Mouse (Mus musculus) T-helper 2 cell (primary cell): ENCODE results near the gene Tpx2.

Source experiments
- in situ Hi-C: fragments of 300-600 bp; cut with MboI, MseI; formaldehyde crosslinking; loops from one replicate; pipeline ENCODE4 v1.15.1; 2025; ENCODE audit warnings: high pct_unique_total_duplicates

Gene Tpx2

DNA sequence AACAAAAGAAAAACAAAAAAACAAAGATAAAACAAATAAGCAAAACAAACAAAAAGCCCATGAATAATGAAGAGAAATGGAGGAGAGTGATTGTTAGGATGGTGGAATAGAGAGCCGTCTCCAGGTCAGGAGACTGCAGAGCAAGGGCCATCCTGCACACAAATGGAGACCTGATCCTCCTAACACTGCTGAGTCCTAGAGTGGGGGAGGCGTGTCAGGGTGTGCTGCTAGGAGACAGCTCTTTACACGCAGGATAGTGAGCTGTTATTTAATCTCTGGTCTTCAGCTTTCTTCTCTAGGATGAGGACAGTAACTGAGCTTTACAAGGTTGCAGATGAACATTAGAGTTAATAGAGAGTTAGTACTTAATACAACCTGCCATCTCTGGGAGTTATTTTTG is 14.9 kb downstream of the Tpx2 start:
- in situ Hi-C loops = no loop called here

DNA sequence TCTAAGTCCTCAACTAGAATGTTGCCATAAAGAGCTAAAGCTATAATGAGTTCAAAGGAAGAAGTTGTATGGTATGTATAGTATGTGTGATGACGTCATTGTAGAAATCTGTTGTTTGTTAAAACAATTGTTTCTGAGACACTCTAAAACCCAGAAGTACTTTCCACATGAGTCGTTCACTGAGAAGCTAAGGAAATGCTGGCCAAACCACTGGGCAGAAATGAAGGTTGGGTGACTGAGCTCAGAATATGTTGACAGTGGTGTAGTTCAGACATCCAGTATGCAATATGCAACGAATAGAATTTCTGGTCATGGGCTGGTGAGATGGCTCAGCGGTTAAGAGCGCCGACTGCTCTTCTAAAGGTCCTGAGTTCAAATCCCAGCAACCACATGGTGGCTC is 15.6 kb downstream of the Tpx2 start:
- in situ Hi-C loops = no loop called here

- in situ Hi-C loops = no loop called here
Observed at GRCm38 (mm10) chr2:152878239-152878638, 30.5 kb downstream of the Tpx2 start.

- in situ Hi-C loops = no loop called here
Observed at GRCm38 (mm10) chr2:152880898-152881297, 33.1 kb downstream of the Tpx2 start.

GRCm38 (mm10) chr2:152884101-152884645 is 36.4 kb downstream of the Tpx2 start:
- in situ Hi-C loops = no loop called here

- in situ Hi-C loops = no loop called here
Observed at GRCm38 (mm10) chr2:152887230-152887629, 39.5 kb downstream of the Tpx2 start.

- in situ Hi-C loops = no loop called here
Observed at GRCm38 (mm10) chr2:152888774-152889173, 41.0 kb downstream of the Tpx2 start.

GRCm38 (mm10) chr2:152895834-152896233 is 48.1 kb downstream of the Tpx2 start:
- in situ Hi-C loops = loop anchor here (5.0 to 10.0 kb wide), 2 partner anchors 39 to 621 kb away; no protein-coding TSS in a partner anchor

DNA sequence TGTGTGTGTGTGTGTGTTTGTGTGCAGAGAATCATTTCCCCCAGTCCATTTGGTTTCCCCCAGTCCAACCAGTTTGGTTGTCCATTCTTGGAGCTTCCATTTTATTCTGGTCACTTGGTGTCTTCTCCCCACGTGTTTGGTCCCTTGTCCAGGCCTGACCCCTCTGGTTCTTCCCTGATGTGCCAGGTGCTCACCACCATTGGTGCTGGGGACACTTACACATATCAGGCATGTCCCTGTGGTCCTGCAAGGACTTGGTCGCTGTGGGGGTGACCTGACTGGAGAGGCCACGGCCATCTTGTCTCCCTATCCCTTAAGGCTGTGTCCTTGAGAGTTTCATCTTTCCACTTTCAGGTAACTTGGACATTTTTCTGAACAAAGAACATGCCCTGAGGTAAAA is 49.2 kb downstream of the Tpx2 start:
- in situ Hi-C loops = loop anchor here (5.0 to 10.0 kb wide), 2 partner anchors 40 to 622 kb away; no protein-coding TSS in a partner anchor

- in situ Hi-C loops = loop anchor here (5.0 to 10.0 kb wide), 2 partner anchors 42 to 624 kb away; no protein-coding TSS in a partner anchor
Observed at GRCm38 (mm10) chr2:152899011-152899410, 51.2 kb downstream of the Tpx2 start.

DNA sequence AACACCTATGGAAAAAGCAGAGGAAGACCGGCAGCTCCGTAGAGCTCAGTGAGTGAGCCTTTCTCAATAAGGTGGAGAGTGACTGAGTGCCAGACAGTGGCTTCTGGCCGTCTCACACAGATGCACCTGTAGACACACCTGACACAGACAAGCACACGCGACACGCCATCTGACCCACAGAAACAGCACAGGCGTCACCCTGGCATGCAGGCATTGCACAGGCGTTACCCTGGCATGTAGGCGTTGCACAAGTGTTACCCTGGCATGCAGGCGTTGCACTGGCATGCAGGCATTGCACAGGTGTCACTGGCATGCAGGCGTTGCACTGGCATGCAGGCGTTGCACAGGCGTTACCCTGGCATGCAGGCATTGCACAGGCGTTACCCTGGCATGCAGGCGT is 53.5 kb downstream of the Tpx2 start:
- in situ Hi-C loops = no loop called here

GRCm38 (mm10) chr2:152902658-152903057 is 54.9 kb downstream of the Tpx2 start:
- in situ Hi-C loops = no loop called here

GRCm38 (mm10) chr2:152903586-152903985 is 55.8 kb downstream of the Tpx2 start:
- in situ Hi-C loops = no loop called here

GRCm38 (mm10) chr2:152904127-152904643 is 56.4 kb downstream of the Tpx2 start:
- in situ Hi-C loops = no loop called here

DNA sequence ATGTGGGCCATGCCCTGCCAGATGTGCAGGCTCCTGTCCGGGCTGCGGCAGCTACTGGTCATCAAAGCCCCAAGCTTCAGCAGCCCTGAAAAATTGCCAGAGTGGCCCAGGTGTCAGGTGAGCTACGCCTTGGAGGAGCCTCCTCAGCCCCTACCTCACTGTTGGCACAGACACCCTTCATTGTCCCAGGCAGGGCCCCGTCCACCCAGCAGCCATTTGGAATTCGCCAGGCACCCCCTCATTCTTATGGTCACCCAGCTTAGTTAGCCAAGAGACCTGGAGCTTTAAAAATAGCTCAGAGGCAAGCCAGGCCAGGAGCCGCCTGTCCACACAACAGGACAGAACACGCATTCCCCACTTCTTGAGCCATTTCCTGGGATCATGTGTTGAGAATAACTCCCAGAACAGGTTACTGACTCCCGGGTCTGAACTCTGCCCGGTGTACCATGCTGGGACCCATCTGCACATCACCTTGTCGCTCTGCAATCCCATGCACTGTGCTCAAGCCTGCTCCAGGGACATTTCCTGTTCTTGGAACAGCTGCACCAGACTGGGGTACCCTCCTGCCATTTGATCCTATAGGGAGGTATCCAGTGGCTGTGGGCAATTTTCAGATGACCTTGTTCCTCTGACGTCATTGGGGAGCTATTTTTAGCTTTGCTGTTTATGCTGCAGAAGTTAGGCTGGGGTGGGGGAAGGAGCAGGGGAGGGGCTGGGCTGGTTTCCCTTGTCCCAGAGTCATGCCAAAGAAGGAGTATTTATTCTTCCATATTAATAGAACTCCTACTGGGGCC is 57.5 kb downstream of the Tpx2 start:
- in situ Hi-C loops = no loop called here

GRCm38 (mm10) chr2:152906274-152907037 is 58.7 kb downstream of the Tpx2 start:
- in situ Hi-C loops = no loop called here

DNA sequence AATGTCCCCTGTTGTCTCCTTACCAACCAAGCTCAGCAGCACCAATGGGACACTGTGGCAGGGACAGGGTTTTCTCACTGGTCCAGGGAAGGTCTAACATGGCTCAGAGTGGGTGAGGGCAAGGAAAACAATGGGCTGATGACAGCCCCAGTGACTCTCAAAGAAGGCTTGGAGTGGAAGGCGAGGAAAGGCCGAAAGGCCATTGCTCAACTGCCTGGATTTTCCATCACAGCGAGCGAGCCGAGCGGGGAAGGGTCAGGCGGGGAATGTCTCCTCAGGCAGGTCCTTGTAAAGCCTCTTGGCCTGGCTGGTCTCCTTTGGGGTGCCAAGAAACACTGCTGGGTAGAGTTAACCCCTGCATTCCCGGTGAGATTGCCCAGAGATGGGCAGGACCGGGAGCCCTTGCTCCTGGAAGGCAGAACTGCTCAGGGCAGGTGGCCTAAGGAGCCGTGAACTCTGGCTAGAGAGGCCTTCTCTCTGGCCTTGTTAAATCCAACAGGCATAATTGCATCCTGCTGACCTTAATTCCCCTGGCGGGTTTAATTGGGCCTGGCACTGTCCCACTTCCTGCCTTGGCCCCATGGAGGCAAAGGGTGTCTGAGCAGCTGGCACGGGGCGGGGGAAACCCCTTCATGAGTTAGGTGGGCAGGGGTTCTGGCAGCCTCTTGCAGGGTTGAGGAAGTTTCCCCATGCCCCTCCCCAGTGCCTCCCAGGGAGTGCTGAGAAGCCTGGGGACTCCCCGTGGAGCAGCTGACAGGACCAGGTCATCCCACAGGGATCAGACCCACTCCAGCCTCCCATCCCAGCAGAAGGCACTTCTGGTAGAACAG is 59.6 kb downstream of the Tpx2 start:
- in situ Hi-C loops = no loop called here

GRCm38 (mm10) chr2:152909848-152910247 is 62.1 kb downstream of the Tpx2 start:
- in situ Hi-C loops = loop anchor here (5.0 kb wide), 2 partner anchors 92 to 232 kb away; no protein-coding TSS in a partner anchor

GRCm38 (mm10) chr2:152911031-152911430 is 63.3 kb downstream of the Tpx2 start, which contains the start of gene Mylk2:
Gene Mylk2, plus strand, starts transcription at chr2:152911352.
- in situ Hi-C loops = loop anchor here (5.0 kb wide), 2 partner anchors 91 to 231 kb away; no protein-coding TSS in a partner anchor

DNA sequence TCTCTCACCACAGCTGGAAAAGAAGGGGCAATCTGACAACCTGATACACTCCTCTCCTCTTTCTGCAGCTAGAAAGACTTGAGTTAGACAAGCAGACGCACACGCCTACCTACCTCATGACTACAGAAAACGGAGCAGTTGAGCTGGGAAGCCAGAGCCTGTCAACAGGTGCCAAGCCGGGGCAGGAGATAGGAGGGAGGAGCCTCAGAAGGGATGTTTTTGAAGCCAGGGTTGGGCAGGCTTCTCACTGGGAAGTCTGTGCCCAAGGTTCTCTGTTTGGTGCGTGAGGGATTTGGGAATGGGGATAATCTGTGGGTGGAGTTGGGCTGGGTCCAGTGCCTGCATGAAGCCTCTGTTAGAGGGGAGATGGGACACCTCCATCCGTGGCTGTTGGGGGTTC is 63.7 kb downstream of the Tpx2 start:
- in situ Hi-C loops = loop anchor here (5.0 kb wide), 2 partner anchors 91 to 231 kb away; no protein-coding TSS in a partner anchor

DNA sequence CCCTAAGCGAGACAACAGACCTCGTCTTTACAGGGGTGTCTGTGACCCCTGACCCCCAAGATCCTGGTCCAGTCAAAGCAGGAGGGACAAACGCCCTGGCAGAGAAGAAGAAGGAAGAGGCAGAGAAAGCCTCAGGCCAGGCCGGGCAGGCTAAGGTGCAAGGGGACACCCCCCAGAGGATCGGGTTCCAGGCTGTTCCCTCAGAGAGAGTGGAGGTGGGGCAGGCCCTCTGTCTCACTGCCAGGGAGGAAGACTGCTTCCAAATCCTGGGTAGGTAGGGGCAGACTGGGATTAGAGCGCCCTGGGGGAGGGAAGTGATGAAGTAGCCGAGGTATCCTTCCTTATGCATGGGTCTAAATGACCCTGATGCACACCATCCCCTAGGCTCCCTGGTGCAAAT is 65.7 kb downstream of the Tpx2 start:
- in situ Hi-C loops = loop anchor here (5.0 kb wide), 2 partner anchors 89 to 229 kb away; no protein-coding TSS in a partner anchor
